Mouse (Mus musculus) A20 (cell line): Measurements from ENCODE around the gene Dbp.

Experiments used
- DNase-seq: peaks from one replicate; pipeline ENCODE4 v3.0.0-alpha.2; 2011; ENCODE audit warnings: low read depth, low spot score

Gene Dbp

DNA sequence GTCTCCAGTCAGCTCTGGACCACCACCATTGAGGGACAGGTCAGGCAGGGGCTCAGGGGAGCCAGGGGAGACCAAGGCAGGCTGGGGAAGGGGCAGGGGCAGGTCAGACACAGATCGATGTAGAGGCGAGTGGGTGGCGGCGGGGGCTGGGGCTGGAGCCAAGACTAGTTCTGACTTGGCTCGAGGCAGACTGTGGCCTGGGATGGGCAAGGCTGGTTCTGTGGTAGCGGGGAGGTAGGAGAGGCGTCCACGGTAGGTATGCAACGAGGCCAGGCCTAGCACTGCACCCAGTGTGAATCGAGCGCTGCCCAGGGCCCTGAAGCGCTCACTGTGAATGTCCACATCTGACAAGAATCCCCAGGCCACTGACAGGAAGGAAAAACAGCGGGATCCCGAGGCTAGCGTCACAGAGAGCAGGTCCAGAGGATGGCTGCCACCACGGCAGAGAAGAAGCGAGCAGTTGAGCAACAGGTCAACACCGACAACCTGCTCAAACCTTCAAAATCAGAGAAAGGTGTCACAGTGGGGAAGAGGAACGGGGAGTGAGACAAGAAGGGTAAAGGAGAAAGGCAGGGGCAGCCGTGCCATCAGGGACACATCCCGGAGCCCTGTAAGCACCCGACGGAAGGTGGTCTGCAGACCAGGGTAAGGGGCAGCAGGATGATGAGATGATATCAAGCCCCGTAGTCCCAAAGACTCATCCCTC is 6.6 kb downstream of the Dbp start:
- DNase-seq = no peak

DNA sequence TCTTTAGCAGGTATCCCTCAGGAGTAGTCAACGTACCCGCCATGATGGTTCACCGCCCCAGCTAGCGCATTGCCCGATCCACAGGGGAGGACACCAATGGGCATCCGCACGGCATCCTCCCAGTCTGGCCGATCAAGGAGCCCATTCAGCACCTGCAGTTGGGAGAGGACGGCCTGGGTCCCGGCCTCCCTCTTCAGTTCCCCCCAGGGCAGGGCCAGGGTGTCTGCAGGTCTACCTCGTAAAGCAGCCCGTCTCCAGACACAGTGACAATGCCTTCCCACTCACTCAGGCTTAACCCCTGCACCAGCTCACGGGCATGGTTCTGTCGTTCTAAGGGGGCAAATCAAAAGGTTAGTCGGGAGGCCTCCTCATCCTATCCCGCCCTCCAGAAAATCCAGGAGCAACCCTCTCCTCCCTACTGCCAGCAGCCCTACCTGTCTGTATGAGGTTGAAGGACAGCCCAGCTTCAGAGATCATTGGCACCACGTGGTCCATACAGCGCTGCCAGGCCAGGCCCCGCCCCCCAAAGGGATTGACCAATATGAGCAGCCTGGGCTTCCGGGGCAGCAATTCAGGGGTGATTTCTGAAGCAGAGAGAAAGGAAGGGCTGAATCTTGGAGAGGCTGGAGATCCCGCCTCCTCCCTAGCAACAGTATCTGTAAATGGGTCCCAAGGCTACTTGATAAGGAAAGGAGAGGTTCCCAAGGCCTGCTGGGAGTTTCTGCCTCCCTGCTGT is 7.3 kb downstream of the Dbp start:
- no peak for DNase-seq

DNA sequence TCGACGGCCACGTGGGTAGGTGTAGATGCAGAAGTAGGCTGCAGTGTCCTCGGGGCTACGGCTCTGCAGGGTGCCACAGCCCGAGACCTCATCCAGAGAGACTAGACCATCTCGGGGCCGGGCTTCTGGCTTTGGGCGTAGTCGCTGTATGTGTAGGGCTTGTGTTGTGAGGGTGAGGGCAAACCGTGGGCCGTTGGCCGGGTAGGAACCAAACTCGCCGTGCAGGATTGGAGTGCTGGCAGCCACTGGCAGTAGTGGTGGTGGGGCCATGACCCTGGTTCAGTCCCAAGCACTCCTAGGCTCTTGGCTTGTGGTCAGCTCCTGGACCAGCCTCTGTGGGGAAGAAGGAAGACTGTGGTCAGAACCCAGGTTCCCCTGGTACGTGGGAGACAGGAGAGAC is 8.5 kb downstream of the Dbp start:
- DNase-seq = no peak

DNA sequence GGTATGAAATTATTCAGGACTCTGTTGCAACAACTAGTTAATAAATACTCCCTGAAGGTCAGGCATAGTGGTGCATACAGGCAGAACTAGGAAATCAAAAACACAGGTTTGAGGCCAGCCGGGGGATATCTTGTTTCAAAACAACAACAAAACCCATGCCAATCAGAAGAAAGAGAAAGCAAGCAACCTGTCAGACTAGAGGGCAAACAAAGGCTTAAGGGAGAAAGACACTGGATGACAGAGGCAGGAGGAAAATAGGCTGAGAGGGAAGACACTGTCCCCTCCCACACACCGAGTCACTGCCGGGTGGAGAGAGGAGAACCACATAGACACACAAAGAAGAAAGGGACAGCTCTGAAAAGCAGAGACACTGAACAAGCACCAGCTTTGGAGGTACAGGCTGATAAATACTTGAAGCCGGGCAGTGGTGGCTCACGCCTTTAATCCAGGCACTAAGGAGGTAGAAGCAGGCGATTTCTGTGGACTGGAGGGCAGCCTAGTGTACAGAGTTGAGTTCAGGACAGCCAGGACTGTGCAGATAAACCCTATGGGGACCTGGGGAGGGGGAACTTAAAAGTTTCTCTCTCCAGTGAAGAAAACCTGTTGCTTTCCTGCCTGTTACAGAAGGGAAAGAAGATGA is 9.1 kb downstream of the Dbp start:
- no peak for DNase-seq

DNA sequence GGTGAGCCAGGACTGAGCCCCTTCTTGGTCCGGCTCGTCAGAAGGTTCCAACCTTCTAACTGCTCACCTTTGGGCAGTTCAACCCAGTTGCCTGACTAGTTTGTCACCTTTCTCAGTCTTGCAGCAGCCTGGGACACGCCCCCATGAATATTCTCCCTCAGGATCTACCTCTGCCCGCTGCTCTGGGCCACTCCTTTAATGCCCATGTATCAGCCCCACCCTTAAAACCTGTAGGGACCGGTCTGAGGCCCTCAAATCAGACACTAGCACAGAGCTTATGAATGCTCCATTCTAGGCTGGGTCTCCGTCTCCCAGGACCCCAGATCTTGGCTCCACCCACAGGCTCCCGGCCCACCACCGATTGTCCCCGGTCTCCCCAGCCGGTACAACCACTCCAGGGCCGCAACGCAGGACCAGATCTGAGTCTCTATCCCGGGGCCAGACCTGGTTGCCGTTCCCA is 9.8 kb downstream of the Dbp start:
- DNase-seq = no peak

DNA sequence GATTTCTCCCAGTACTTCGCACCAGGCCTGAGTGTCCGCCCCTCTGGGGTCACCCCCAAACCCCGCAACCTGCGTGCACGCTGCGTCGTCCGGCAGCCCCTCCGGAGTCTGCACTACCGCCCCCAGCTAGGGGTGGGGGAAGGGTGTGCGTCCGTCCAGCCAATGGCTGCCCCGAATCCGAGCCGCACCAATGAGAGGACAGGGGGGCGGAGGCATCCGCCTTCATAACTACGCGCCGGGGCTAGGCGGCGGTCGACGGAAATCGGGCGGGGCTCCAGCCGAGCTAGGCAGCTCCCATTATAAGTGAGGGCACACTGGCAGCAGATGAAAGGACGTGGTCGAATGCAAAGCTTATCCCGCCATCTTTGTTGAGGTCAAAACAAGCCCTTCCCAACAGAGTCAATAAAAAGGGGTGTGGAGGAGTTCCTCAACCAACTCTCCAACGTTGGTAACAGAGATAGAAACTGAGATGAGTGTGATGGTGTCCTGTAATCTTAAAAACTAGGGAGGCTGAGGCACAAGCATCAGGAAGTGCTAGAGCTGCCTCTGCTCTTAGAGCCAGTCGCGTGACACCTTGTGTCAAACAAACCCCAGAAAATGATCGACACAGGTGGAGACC is 10.3 kb downstream of the Dbp start, which contains the start of gene Rpl18:
Gene Rpl18 (plus strand): TSS at position 368 of the 619 bp plus-strand sequence.
- DNase-seq = peak; percentile 98

DNA sequence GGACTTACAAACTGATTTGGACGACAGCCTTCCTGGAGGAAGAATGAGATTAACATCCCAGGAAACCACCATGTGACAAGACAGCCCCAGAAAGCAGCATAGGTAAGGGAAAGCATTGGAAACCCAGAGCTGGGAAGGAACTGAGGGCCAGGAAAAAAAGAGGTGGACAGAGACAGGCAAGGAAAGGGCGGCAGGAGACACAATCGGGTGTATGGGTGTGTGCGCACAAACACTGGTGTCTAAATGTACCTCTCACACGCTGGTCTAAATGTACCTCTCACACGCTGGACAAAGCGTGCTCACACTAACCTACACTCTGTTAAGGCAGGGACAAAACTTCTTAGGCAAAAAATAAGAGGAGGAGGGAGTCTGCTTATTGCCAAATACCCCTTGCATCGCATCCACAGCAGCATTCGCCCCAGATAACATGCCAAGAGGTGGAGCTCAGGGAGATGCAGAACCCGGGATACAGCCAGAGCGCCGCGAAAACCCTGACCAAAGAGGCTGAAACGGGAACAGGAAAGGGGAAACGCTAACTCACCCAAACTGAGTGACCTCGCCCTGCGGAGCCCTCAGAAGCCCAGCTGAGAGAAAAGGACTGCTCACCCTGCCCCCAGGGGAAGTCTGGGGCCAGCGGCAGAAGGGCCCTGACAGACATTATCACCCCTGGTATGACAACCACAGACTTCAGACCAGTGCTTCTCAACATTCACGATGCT is 11.0 kb downstream of the Dbp start:
- peak; percentile 55 for DNase-seq

DNA sequence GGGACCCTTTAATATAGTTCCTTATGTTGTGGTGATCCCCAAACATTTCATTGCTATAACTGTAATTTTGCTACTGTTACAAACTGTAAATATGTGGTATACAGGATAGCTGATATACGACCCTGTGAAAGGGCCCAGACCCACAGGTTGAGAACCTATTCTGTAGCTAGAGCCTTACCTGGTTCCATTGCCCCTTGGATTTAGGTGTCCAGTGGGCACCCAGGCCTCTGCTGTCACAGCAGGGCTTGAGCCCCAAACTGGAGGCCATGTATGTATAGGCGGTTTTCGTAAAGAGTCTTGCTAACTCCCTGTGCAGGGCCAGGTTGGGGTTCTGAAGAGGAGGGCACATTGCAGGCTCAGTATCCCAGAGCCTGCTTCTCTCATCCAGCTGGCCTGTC is 11.6 kb downstream of the Dbp start:
- peak; percentile 30 for DNase-seq

DNA sequence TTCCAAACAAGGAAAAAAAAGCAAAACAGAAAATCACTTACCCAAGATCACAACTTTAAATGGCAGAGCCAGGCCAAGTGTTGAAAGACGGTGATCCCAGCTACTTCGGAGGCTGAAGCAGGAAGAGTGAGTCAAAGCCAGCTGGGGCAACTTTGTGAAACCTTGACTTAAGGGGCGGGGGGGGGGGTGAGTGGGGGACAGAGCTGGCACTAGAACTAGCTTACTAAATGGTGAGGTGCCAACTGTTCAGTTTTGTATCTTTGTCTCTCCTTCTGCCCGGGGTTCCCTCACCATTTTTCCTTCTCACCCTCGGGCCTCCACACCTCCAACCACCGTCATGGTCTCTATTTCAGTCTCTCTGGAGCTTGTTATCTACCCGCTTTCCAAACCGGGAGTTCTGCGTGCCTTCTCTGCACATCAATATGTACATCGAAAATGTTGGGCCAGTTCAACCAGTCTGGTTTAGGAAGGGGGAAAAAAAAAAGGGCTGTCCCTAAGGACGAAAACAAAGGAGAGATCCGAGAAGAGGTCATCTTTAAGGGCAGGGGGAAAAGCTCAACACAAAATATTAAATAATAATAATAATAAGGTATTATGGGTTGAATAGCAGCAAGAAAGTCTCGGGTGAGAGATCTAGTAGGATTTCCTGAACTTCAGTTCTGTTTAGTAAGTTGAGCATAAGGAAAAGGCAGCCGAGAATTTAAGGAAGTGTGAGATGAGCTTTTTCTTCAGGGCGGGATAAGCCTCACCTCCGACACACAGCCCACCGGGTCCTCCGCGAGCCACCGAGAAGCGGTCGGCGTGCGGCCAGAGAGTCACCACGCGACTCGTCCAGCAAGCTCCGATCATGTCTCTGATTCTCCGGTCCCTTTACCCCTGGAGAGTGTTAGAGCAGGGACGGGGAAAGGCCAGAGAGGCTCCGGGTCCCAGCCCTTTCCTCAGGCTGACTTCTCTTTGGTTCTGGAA is 12.3 kb downstream of the Dbp start:
- peak; percentile 42 for DNase-seq

DNA sequence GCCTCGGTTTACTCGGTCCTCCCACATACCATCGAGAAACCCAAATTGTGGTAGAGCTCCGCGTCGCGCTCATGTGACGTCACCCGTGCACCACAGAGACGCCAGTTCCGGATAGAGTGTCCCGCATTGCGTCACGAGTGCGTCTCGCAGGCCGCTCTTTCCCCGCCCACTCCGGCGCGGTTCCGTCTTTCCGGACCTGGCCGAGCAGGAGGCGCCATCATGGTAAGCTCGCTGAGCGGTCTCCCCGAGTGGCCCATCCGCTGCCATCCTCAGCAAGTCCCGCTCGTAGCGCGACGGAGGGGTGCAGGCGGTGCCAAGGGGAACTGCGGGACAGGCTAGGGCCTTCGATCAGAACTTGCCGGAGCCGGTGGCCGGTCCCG is 13.0 kb downstream of the Dbp start, which contains the start of gene Sphk2:
Gene Sphk2 (minus strand): TSS at position 85 of the 380 bp plus-strand sequence.
- DNase-seq = peak; percentile 99

DNA sequence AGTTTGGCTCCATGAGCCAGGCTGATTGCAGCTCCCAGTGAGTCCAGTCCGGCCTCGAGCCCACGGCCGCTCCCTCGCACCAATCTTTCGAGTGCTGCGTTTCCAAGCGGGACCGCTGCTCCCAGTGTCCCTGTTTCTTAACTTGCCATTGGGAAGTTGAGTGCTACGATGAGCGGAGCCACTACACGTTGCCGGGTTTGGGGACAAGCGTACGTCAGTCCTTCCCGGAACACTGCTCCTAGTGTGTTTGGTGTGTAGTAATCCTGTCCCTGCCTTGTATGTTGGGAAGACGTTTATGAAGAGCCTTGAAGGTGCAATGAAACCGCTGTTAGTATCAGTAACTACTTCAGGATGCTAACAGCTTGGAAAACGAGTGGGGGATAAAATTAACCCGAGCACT is 13.4 kb downstream of the Dbp start:
- no peak for DNase-seq

DNA sequence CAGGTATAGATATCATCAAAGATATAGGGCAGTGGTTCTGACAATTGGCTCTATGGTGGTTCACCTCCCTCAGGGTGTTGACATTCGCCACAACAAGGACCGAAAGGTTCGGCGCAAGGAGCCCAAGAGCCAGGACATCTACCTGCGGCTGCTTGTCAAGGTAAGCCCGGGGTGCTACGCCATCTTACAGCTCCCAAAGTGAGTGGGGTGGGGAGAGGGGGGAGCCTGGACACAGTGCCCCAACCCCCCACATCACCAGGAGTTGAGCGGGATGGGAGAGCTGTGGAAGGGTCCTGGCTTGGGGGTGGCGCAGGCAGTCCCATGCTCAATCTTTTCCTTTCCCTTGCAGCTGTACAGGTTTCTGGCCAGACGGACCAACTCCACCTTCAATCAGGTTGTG is 14.3 kb downstream of the Dbp start:
- DNase-seq = no peak

DNA sequence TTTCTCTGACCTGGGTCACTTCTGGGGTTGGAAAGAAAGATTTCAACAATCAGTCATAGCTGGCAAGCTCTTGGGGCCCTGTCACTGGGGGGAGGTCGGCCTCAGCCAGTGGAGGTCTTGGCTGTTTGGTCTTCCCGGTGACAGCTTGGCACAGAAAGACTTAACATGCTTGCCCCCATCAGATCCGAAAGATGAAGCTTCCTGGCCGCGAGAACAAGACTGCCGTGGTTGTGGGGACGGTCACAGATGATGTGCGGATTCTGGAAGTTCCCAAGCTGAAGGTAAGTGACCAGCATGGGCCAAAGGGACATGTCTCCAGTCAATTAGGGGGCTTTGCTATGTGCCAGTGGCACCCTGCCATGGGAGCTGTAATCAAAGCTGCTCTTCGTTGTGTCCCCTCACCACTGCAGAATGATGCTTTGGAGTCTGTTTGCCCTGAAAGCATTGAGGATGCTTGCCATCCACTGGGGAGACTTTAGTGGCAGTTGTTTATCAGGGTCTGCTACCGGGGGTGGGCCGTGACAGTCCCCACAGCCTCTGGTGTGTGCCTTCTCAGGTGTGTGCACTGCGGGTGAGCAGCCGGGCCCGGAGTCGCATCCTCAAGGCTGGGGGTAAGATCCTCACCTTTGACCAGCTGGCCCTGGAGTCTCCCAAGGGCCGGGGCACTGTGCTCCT is 15.0 kb downstream of the Dbp start:
- DNase-seq = no peak

DNA sequence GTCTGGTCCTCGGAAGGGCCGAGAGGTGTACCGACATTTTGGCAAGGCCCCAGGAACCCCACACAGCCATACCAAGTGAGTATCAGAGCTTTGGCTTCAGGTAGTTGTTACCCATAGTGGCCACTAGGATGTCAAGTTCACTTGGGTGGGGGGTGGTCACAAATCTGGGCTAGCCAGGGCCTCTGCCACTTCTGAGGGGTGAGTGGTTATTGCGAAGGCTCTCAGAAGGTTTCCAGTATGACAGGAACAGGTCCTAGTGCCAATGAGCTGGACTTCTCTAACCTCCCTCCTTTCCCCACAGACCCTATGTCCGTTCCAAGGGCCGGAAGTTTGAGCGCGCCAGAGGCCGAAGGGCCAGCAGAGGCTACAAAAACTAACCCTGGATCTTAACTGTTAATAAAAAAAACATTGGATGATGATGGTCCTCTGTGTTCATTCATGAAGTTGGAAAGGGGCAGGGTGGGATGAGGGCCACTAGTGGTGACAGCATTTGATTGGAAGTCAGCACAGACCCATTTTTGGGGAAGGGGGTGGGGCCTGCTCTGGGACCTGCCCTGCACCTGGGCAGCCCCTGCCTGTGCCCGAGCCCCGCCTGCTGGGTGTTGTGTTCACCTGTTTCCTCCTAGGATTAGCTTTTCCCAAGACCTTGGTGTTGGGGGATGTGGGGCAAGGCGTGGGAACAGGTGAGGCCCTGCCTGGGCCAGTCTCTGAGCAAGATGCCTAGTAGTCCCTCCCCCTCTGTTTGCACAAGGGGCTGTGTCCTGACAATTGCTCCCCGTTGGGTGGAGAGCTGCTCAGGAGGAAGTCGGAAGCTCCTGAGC is 15.7 kb downstream of the Dbp start, which contains the start of gene Fam83e:
Gene Fam83e (plus strand): TSS at position 800 of the 821 bp plus-strand sequence.
- DNase-seq = no peak

DNA sequence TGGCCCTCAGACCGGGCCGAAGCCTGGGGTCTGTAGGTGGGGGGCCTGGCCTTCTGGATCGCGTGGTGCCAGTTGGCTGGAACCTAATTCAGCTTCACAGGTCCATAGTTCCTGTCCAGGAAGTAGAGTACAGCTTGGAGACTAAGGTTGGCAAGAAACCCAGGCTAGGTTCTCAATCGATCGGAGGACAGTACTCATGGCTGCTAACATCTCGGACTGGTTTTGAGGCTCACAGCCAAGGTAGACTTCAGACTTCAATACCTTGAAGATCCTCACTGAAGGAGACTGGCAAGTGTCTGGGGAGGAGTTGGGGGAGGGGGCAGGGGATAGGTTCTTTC is 16.3 kb downstream of the Dbp start:
- DNase-seq = no peak

DNA sequence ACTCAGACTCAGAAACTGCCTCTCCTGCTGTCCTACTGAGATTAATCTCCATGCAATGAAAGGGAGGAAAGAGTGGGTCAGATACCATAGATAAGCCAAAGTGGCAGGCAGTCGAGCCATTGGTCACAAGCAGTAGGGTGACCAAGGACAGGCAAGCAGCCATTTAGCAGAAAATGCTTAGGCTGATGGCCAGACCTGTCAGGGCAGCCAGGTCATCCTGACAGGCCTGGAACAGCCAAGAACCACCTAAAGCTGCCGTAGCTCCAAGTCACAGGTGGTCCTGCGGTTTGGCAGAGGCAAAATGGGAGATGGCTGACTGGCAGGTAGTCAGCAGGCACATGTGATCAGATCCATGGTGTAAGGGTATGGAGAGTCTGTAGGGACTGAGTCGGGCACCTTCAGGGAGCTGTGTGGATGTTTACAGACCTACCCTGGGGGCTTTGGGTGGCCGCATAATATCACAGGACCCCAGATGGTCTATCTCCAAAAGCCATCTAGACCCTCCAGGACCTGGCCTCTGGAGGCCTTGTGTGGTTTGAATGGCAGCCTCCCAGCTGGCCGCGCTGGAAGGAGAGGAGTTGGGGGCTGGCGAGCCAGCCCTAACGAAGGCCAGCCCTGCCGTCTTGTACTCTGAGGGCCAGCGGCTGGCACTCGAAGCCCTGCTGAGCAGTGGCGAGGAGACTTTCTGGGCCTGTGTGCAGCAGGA is 16.9 kb downstream of the Dbp start:
- peak; percentile 14 for DNase-seq

DNA sequence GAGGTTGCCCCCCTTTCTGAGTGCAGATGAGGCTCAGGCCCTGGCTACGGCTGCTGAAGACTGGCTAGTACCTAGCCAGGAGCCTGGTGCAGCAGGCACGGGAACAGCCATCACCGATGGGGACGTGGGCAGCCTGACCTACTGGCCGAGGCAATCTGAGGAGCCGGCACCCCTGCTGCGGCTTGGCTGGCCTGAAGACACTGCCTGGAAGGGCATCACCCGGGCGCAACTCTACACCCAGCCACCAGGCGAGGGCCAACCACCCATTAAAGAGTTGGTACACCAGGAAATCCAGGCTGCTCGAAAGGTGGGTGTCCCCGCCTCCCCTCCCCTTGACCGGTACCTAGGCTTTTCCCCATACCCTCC is 17.4 kb downstream of the Dbp start:
- peak; percentile 19 for DNase-seq

DNA sequence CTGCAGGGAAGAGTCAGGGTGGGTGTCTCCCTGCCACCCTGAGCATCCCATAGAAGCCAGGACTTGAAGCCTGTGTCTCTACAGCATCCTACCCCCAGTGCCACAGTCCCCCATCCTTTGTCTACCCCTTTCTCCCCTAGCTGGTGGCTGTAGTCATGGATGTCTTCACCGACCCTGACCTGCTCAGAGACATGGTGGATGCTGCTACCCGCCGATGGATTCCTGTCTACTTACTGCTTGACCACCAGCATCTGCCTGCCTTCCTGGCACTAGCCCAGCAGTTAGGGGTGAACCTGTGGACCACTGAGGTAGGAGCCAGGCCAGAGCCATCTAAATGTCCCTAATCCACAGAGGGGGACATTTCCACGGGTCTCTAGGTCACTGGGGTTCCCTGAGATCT is 18.4 kb downstream of the Dbp start:
- DNase-seq = no peak
